Mouse (Mus musculus) embryonic facial prominence, embryonic 10.5 days (tissue): ENCODE measurements around the gene Man2a1. TPM values are rescaled to one million over a fixed set of nuclear protein-coding genes. Genes with fewer than 3 reads are reported as not detected.

ENCODE experiments used
- DNase-seq: peaks from one replicate; pipeline ENCODE4 v3.0.0-alpha.2; 2017; ENCODE audit warnings: low spot score
- H3K27ac ChIP-seq: fragments of 300-500 bp; sonication (generic); replicated peaks from 2 replicates; pipeline ENCODE4 v1.5.1; 2016; ENCODE audit warnings: mild to moderate bottlenecking
- H3K27me3 ChIP-seq: fragments of 300-500 bp; sonication (generic); replicated peaks from 2 replicates; pipeline ENCODE4 v1.6.1; 2016; ENCODE audit warnings: low read depth, mild to moderate bottlenecking; ENCODE audit not compliant: poor library complexity, severe bottlenecking
- H3K36me3 ChIP-seq: fragments of 300-500 bp; sonication (generic); replicated peaks from 2 replicates; pipeline ENCODE4 v1.6.1; 2016; ENCODE audit warnings: mild to moderate bottlenecking, moderate library complexity
- H3K4me1 ChIP-seq: fragments of 300-500 bp; sonication (generic); 2 replicates; pipeline ENCODE4 v1.6.1; 2016
- H3K4me3 ChIP-seq: fragments of 300-500 bp; sonication (generic); 2 replicates; pipeline ENCODE4 v1.5.1; 2016; ENCODE audit warnings: mild to moderate bottlenecking, moderate library complexity
- H3K9me3 ChIP-seq: fragments of 300-500 bp; sonication (generic); 2 replicates; pipeline ENCODE4 v1.6.1; 2016; ENCODE audit warnings: mild to moderate bottlenecking
- WGBS: fragments of 180-500 bp; shearing (Covaris S2); methylation state at CpG from one replicate; pipeline ENCODE4 v1.1.7; 2016; 5-methylcytosine and 5-hydroxymethylcytosine counted together
- polyA plus RNA-seq: library from polyadenylated mRNA; unstranded; fragments of >200 nt; fragmentation: Nextera tagmentation; extraction: Ambion mirVana; gene quantifications from 2 replicates; pipeline ENCODE4 v1.2.1, GENCODE M21; 2016

The Man2a1 gene
- polyA plus RNA-seq: 5.8 and 6.4 TPM in 2 replicates

GRCm38 (mm10) chr17:64600372-64601090 is at the start of gene Man2a1:
TSS of gene Man2a1 (plus strand) at chr17:64600736.
- H3K27ac ChIP-seq: peak within 1 kb of the TSS; percentile 95
- peaks cover 44% of the 10 kb centered on the region for H3K4me1 ChIP-seq
- no peaks in the 10 kb centered on the region for H3K27me3 ChIP-seq
- under 1% methylated on average over 64 of the region's 69 CpGs for WGBS
- peak; percentile 92 for DNase-seq
- no peaks in the 10 kb centered on the region for H3K9me3 ChIP-seq
- no peaks in the 10 kb centered on the region for H3K36me3 ChIP-seq
- H3K4me3 ChIP-seq: peak within 1 kb of the TSS; percentile 81

DNA sequence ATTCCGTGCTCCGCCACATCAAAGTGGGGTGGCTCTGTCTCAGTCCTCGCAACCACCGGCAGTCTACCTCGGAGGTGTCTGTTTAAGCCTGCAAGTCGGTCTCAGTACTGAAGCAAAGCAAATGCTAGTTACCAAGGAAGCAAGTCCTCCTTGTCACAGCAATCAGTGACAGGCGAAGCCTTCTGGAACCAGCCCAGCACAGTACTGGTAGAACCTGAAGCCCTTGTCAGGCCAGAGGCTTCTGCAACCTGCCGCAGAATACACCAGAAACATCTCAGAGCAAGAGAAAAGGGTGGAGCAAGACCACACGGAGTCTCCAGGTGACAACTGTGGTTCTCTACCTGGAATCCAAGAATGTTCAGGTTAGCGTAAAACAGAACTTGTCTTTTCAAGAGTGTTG is 47.2 kb upstream of the Man2a1 start:
- Histone ChIP-seq H3K36me3 (no peaks in the 10 kb centered on the region), H3K4me3 (no peak overlapping the region), H3K27me3 (no peaks in the 10 kb centered on the region), H3K27ac (no peak overlapping the region), H3K9me3 (no peaks in the 10 kb centered on the region), H3K4me1 (no peaks in the 10 kb centered on the region)
- DNase-seq: no peak
- 94% methylated on average over 10 of the region's 10 CpGs for WGBS

- Histone ChIP-seq H3K36me3 (no peaks in the 10 kb centered on the region), H3K27me3 (no peaks in the 10 kb centered on the region), H3K4me1 (peaks cover 12% of the 10 kb centered on the region), H3K9me3 (no peaks in the 10 kb centered on the region), H3K27ac (no peak overlapping the region), H3K4me3 (no peak overlapping the region)
- WGBS: 89% methylated on average over 3 of the region's 3 CpGs
- no peak for DNase-seq
Observed at GRCm38 (mm10) chr17:64554901-64555300, 45.6 kb upstream of the Man2a1 start.

GRCm38 (mm10) chr17:64556661-64557445 is 43.7 kb upstream of the Man2a1 start:
- Histone ChIP-seq H3K4me1 (peaks cover 13% of the 10 kb centered on the region), H3K36me3 (no peaks in the 10 kb centered on the region), H3K27ac (no peak overlapping the region), H3K9me3 (no peaks in the 10 kb centered on the region), H3K27me3 (no peaks in the 10 kb centered on the region), H3K4me3 (no peak overlapping the region)
- no peak for DNase-seq
- WGBS: 90% methylated on average over 22 of the region's 22 CpGs

GRCm38 (mm10) chr17:64558994-64559540 is 41.5 kb upstream of the Man2a1 start:
- Histone ChIP-seq H3K36me3 (no peaks in the 10 kb centered on the region), H3K9me3 (no peaks in the 10 kb centered on the region), H3K4me3 (peak overlapping the region; percentile 25; the same call in 1 of the 2 replicates), H3K27ac (peak overlapping the region; percentile 70), H3K4me1 (peaks cover 13% of the 10 kb centered on the region), H3K27me3 (no peaks in the 10 kb centered on the region)
- peak; percentile 75 for DNase-seq
- WGBS: 7% methylated on average over 4 of the region's 4 CpGs

DNA sequence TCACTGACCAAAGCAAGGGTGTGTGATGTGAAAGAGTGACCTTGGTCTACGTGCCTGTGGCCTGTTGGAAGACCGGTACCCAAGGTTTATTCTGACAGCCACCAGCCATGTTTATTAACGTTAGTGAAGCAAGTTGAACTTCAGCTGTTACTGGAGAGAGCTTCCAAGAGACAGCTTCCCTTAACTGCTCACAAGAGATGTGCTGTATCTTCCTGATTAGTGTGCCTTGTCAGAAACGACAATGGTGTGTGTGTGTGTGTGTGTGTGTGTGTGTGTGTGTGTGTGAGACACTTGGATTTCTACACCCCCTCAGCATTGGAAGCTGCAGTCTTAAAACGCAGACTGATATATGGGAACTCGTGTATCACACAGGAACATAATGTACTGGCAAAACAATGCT is 34.1 kb upstream of the Man2a1 start:
- H3K36me3 ChIP-seq: no peaks in the 10 kb centered on the region
- H3K27ac ChIP-seq: no peak overlapping the region
- no peaks in the 10 kb centered on the region for H3K27me3 ChIP-seq
- WGBS: 88% methylated on average over 6 of the region's 6 CpGs
- H3K4me1 ChIP-seq: no peaks in the 10 kb centered on the region
- H3K9me3 ChIP-seq: 0 out of 2 replicates have a peak, but pooled peaks cover 5% of the 10 kb centered on the region
- DNase-seq: no peak
- no peak overlapping the region for H3K4me3 ChIP-seq

DNA sequence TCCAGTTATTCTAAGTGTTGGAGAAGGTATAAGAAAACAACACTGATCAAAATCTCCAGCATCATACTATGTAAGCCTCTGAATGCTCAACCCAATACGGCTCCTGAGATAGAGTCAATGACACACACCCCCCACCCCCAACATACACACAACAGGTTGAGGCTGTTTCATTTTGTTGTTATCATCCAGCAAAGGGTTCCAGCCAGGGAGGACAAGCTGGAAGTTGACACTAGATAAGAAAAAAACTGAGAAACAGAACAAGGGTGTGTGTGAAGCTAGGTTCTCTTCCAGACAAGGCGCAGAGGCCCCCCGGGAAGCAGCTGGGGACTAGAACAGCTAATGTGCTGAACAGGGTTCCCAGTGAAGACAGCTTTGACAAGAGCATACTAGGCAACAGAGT is 33.0 kb upstream of the Man2a1 start:
- WGBS: 89% methylated on average over 3 of the region's 3 CpGs
- H3K27me3 ChIP-seq: no peaks in the 10 kb centered on the region
- H3K9me3 ChIP-seq: 0 out of 2 replicates have a peak, but pooled peaks cover 5% of the 10 kb centered on the region
- no peak overlapping the region for H3K27ac ChIP-seq
- no peaks in the 10 kb centered on the region for H3K36me3 ChIP-seq
- H3K4me3 ChIP-seq: no peak overlapping the region
- no peaks in the 10 kb centered on the region for H3K4me1 ChIP-seq
- DNase-seq: no peak

DNA sequence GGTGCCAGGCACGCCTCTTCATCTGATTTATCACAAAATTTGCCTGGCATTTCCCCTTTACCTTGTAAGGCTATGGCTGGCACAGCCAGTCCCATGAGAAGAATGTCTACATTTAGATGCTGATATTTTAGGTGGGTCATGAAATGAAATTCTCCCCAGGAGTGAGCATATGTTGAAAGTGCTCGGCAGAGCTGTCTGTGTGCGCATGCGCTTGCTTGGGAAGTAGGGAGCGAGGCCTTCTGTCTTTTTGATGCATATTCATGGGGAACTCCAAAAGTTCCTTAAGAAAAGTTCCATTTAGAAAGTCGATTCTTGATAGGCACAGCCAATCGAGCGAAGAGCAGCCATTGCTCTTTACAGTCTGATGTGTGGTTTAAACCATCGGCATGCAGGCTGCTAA is 26.6 kb upstream of the Man2a1 start:
- Histone ChIP-seq H3K4me1 (peaks cover 9% of the 10 kb centered on the region), H3K4me3 (no peak overlapping the region), H3K36me3 (no peaks in the 10 kb centered on the region), H3K9me3 (0 out of 2 replicates have a peak, but pooled peaks cover 5% of the 10 kb centered on the region), H3K27ac (no peak overlapping the region), H3K27me3 (no peaks in the 10 kb centered on the region)
- DNase-seq: no peak
- WGBS: 94% methylated on average over 9 of the region's 9 CpGs

- Histone ChIP-seq H3K4me3 (no peak overlapping the region), H3K36me3 (no peaks in the 10 kb centered on the region), H3K4me1 (peaks cover 9% of the 10 kb centered on the region), H3K27ac (no peak overlapping the region), H3K27me3 (no peaks in the 10 kb centered on the region), H3K9me3 (no peaks in the 10 kb centered on the region)
- WGBS: 72% methylated on average over 6 of the region's 6 CpGs
- peak; percentile 21 for DNase-seq
Observed at GRCm38 (mm10) chr17:64575240-64575639, 25.3 kb upstream of the Man2a1 start.

GRCm38 (mm10) chr17:64577485-64577884 is 23.1 kb upstream of the Man2a1 start:
- Histone ChIP-seq H3K9me3 (no peaks in the 10 kb centered on the region), H3K27ac (no peak overlapping the region), H3K4me3 (no peak overlapping the region), H3K4me1 (peaks cover 9% of the 10 kb centered on the region), H3K36me3 (no peaks in the 10 kb centered on the region), H3K27me3 (no peaks in the 10 kb centered on the region)
- no peak for DNase-seq
- WGBS: 50% methylated on average over 5 of the region's 5 CpGs

DNA sequence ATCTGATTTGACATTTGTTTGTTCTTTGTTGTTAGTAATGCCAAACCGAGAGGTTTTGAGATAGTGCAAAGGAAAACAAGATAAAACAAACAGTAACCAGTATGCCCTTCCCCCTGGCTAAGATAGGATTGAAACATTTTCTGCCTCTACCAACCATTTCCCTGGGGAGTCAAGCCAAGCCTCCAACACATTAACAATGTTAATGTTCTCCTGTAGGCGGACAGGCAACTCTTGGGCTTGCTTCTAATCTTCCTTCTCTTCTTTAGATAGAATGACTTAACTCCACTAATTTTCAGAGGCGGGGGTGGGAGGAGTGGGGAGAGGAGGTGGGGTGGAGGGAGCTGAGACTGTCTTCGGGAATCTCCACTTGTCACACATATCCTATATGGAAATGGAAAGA is 22.2 kb upstream of the Man2a1 start:
- Histone ChIP-seq H3K9me3 (no peaks in the 10 kb centered on the region), H3K36me3 (no peaks in the 10 kb centered on the region), H3K4me3 (no peak overlapping the region), H3K4me1 (peaks cover 9% of the 10 kb centered on the region), H3K27ac (no peak overlapping the region), H3K27me3 (no peaks in the 10 kb centered on the region)
- WGBS: 30% methylated on average over 4 of the region's 4 CpGs
- DNase-seq: no peak

GRCm38 (mm10) chr17:64579696-64580095 is 20.8 kb upstream of the Man2a1 start:
- DNase-seq: no peak
- H3K27me3 ChIP-seq: no peaks in the 10 kb centered on the region
- 84% methylated on average over 8 of the region's 8 CpGs for WGBS
- peaks cover 9% of the 10 kb centered on the region for H3K4me1 ChIP-seq
- H3K27ac ChIP-seq: no peak overlapping the region
- H3K9me3 ChIP-seq: no peaks in the 10 kb centered on the region
- H3K36me3 ChIP-seq: no peaks in the 10 kb centered on the region
- no peak overlapping the region for H3K4me3 ChIP-seq
